Mouse (Mus musculus): Measurements from ENCODE around the gene Zfp248. TPM values are rescaled to one million over a fixed set of nuclear protein-coding genes. Genes with fewer than 3 reads are reported as not detected.

Gene Zfp248
- polyA plus RNA-seq, 1 experiment from 2014 or later, result 13.7 TPM

- no peak overlapping the region for H3K9ac ChIP-seq (ENCODE audit: low read length)
- no peak for ATAC-seq (ENCODE audit: insufficient read depth, low FRiP score, low TSS enrichment)
- H3K4me2 ChIP-seq (ENCODE audit: low read depth), result no peak overlapping the region
- no peaks in the 10 kb centered on the region for H3K9me3 ChIP-seq (ENCODE audit: control insufficient read depth, low read length)
- no peaks in the 10 kb centered on the region for H3K27me3 ChIP-seq (ENCODE audit: control insufficient read depth, insufficient read depth, low read length)
- H3K36me3 ChIP-seq (ENCODE audit: control insufficient read depth, insufficient read depth, low read length), result peaks cover 18% of the 10 kb centered on the region
- no peak for DNase-seq (ENCODE audit: low spot score)
- 87% methylated on average over 4 of the region's 4 CpGs for WGBS
- no peak overlapping the region for H3K27ac ChIP-seq (ENCODE audit: low read depth, low read length)
- H3K4me1 ChIP-seq (ENCODE audit: control insufficient read depth, insufficient read depth, low read length), result no peaks in the 10 kb centered on the region
- no peak overlapping the region for H3K4me3 ChIP-seq (ENCODE audit: low read depth, low read length)
Measured at GRCm38 (mm10) chr6:118431502-118431901, 23.8 kb downstream of the Zfp248 start.

GRCm38 (mm10) chr6:118426666-118427065 lies 28.7 kb downstream of the Zfp248 start:
- Histone ChIP-seq H3K4me3 (ENCODE audit: low read depth, low read length) (no peak overlapping the region), H3K27ac (ENCODE audit: low read depth, low read length) (no peak overlapping the region), H3K4me2 (ENCODE audit: low read depth) (no peak overlapping the region), H3K36me3 (ENCODE audit: control insufficient read depth, insufficient read depth, low read length) (peaks cover 18% of the 10 kb centered on the region), H3K9ac (ENCODE audit: low read length) (no peak overlapping the region), H3K27me3 (ENCODE audit: control insufficient read depth, insufficient read depth, low read length) (no peaks in the 10 kb centered on the region), H3K4me1 (ENCODE audit: control insufficient read depth, insufficient read depth, low read length) (no peaks in the 10 kb centered on the region), H3K9me3 (ENCODE audit: control insufficient read depth, low read length) (no peaks in the 10 kb centered on the region)
- DNase-seq (ENCODE audit: low spot score) (no peak), ATAC-seq (ENCODE audit: insufficient read depth, low FRiP score, low TSS enrichment) (no peak)
- 94% methylated on average over 1 of the region's 1 CpGs for WGBS

GRCm38 (mm10) chr6:118419050-118419920 lies 36.0 kb downstream of the Zfp248 start, which contains the start of gene Bms1:
Gene Bms1 (minus strand): TSS chr6:118419474.
- Histone ChIP-seq H3K27ac (ENCODE audit: low read depth, low read length) (no peak within 1 kb of the TSS), H3K9me3 (ENCODE audit: control insufficient read depth, low read length) (no peaks in the 10 kb centered on the region), H3K4me2 (ENCODE audit: low read depth) (peak within 1 kb of the TSS; percentile 54), H3K4me3 (ENCODE audit: low read depth, low read length) (peak within 1 kb of the TSS; percentile 67), H3K36me3 (ENCODE audit: control insufficient read depth, insufficient read depth, low read length) (0 out of 2 replicates have a peak, but pooled peaks cover 3% of the 10 kb centered on the region), H3K4me1 (ENCODE audit: control insufficient read depth, insufficient read depth, low read length) (0 out of 2 replicates have a peak, but pooled peaks cover 3% of the 10 kb centered on the region), H3K9ac (ENCODE audit: low read length) (peak within 1 kb of the TSS; percentile 76), H3K27me3 (ENCODE audit: control insufficient read depth, insufficient read depth, low read length) (no peaks in the 10 kb centered on the region)
- ATAC-seq (ENCODE audit: insufficient read depth, low FRiP score, low TSS enrichment) (peak; percentile 96), DNase-seq (ENCODE audit: low spot score) (peak; percentile 94)
- WGBS, result under 1% methylated on average over 64 of the region's 67 CpGs

- Histone ChIP-seq H3K27ac (ENCODE audit: low read depth, low read length) (no peak overlapping the region), H3K4me2 (ENCODE audit: low read depth) (no peak overlapping the region), H3K36me3 (ENCODE audit: control insufficient read depth, insufficient read depth, low read length) (peaks cover 5% of the 10 kb centered on the region; the same call in 1 of the 2 replicates), H3K9ac (ENCODE audit: low read length) (no peak overlapping the region), H3K27me3 (ENCODE audit: control insufficient read depth, insufficient read depth, low read length) (no peaks in the 10 kb centered on the region), H3K4me1 (ENCODE audit: control insufficient read depth, insufficient read depth, low read length) (no peaks in the 10 kb centered on the region), H3K4me3 (ENCODE audit: low read depth, low read length) (no peak overlapping the region), H3K9me3 (ENCODE audit: control insufficient read depth, low read length) (no peaks in the 10 kb centered on the region)
- no peak for DNase-seq (ENCODE audit: low spot score)
- ATAC-seq (ENCODE audit: insufficient read depth, low FRiP score, low TSS enrichment), result no peak
- WGBS, result 93% methylated on average over 1 of the region's 1 CpGs
Measured at GRCm38 (mm10) chr6:118410428-118410827, 44.9 kb downstream of the Zfp248 start.

GRCm38 (mm10) chr6:118408510-118408909 lies 46.8 kb downstream of the Zfp248 start:
- Histone ChIP-seq H3K4me2 (ENCODE audit: low read depth) (no peak overlapping the region), H3K27me3 (ENCODE audit: control insufficient read depth, insufficient read depth, low read length) (no peaks in the 10 kb centered on the region), H3K9me3 (ENCODE audit: control insufficient read depth, low read length) (no peaks in the 10 kb centered on the region), H3K4me3 (ENCODE audit: low read depth, low read length) (no peak overlapping the region), H3K9ac (ENCODE audit: low read length) (no peak overlapping the region), H3K36me3 (ENCODE audit: control insufficient read depth, insufficient read depth, low read length) (peaks cover 9% of the 10 kb centered on the region), H3K27ac (ENCODE audit: low read depth, low read length) (no peak overlapping the region), H3K4me1 (ENCODE audit: control insufficient read depth, insufficient read depth, low read length) (no peaks in the 10 kb centered on the region)
- DNase-seq (ENCODE audit: low spot score) (no peak), ATAC-seq (ENCODE audit: insufficient read depth, low FRiP score, low TSS enrichment) (no peak)
- 88% methylated on average over 5 of the region's 5 CpGs for WGBS

- Histone ChIP-seq H3K4me3 (ENCODE audit: low read depth, low read length) (no peak overlapping the region), H3K9me3 (ENCODE audit: control insufficient read depth, low read length) (no peaks in the 10 kb centered on the region), H3K9ac (ENCODE audit: low read length) (no peak overlapping the region), H3K4me2 (ENCODE audit: low read depth) (no peak overlapping the region), H3K4me1 (ENCODE audit: control insufficient read depth, insufficient read depth, low read length) (no peaks in the 10 kb centered on the region), H3K27ac (ENCODE audit: low read depth, low read length) (no peak overlapping the region), H3K36me3 (ENCODE audit: control insufficient read depth, insufficient read depth, low read length) (peaks cover 7% of the 10 kb centered on the region), H3K27me3 (ENCODE audit: control insufficient read depth, insufficient read depth, low read length) (no peaks in the 10 kb centered on the region)
- WGBS, result 83% methylated on average over 4 of the region's 4 CpGs
- DNase-seq (ENCODE audit: low spot score), result no peak
- no peak for ATAC-seq (ENCODE audit: insufficient read depth, low FRiP score, low TSS enrichment)
Measured at GRCm38 (mm10) chr6:118406421-118406820, 48.9 kb downstream of the Zfp248 start.

GRCm38 (mm10) chr6:118390746-118391145 lies 64.6 kb downstream of the Zfp248 start:
- Histone ChIP-seq H3K36me3 (ENCODE audit: control insufficient read depth, insufficient read depth, low read length) (peaks cover 17% of the 10 kb centered on the region), H3K4me1 (ENCODE audit: control insufficient read depth, insufficient read depth, low read length) (no peaks in the 10 kb centered on the region), H3K27me3 (ENCODE audit: control insufficient read depth, insufficient read depth, low read length) (no peaks in the 10 kb centered on the region), H3K9ac (ENCODE audit: low read length) (no peak overlapping the region), H3K4me2 (ENCODE audit: low read depth) (no peak overlapping the region), H3K9me3 (ENCODE audit: control insufficient read depth, low read length) (no peaks in the 10 kb centered on the region), H3K4me3 (ENCODE audit: low read depth, low read length) (no peak overlapping the region), H3K27ac (ENCODE audit: low read depth, low read length) (no peak overlapping the region)
- DNase-seq (ENCODE audit: low spot score) (no peak), ATAC-seq (ENCODE audit: insufficient read depth, low FRiP score, low TSS enrichment) (no peak)

- no peaks in the 10 kb centered on the region for H3K27me3 ChIP-seq (ENCODE audit: control insufficient read depth, insufficient read depth, low read length)
- no peak overlapping the region for H3K9ac ChIP-seq (ENCODE audit: low read length)
- no peak for DNase-seq (ENCODE audit: low spot score)
- ATAC-seq (ENCODE audit: insufficient read depth, low FRiP score, low TSS enrichment), result no peak
- H3K27ac ChIP-seq (ENCODE audit: low read depth, low read length), result no peak overlapping the region
- no peaks in the 10 kb centered on the region for H3K9me3 ChIP-seq (ENCODE audit: control insufficient read depth, low read length)
- H3K4me2 ChIP-seq (ENCODE audit: low read depth), result no peak overlapping the region
- H3K4me1 ChIP-seq (ENCODE audit: control insufficient read depth, insufficient read depth, low read length), result no peaks in the 10 kb centered on the region
- no peak overlapping the region for H3K4me3 ChIP-seq (ENCODE audit: low read depth, low read length)
- peaks cover 9% of the 10 kb centered on the region; the same call in 1 of the 2 replicates for H3K36me3 ChIP-seq (ENCODE audit: control insufficient read depth, insufficient read depth, low read length)
- WGBS, result 90% methylated on average over 3 of the region's 3 CpGs
Measured at GRCm38 (mm10) chr6:118385962-118386361, 69.4 kb downstream of the Zfp248 start.

- Histone ChIP-seq H3K9ac (ENCODE audit: low read length) (no peak overlapping the region), H3K27me3 (ENCODE audit: control insufficient read depth, insufficient read depth, low read length) (no peaks in the 10 kb centered on the region), H3K4me3 (ENCODE audit: low read depth, low read length) (no peak overlapping the region), H3K36me3 (ENCODE audit: control insufficient read depth, insufficient read depth, low read length) (peaks cover 9% of the 10 kb centered on the region; the same call in 1 of the 2 replicates), H3K9me3 (ENCODE audit: control insufficient read depth, low read length) (no peaks in the 10 kb centered on the region), H3K4me1 (ENCODE audit: control insufficient read depth, insufficient read depth, low read length) (no peaks in the 10 kb centered on the region), H3K27ac (ENCODE audit: low read depth, low read length) (no peak overlapping the region), H3K4me2 (ENCODE audit: low read depth) (no peak overlapping the region)
- ATAC-seq (ENCODE audit: insufficient read depth, low FRiP score, low TSS enrichment) (no peak), DNase-seq (ENCODE audit: low spot score) (no peak)
- 92% methylated on average over 4 of the region's 4 CpGs for WGBS
Measured at GRCm38 (mm10) chr6:118381234-118381633, 74.1 kb downstream of the Zfp248 start.

Data from neural tube, embryonic 11.5 days (tissue).